Mouse (Mus musculus): Measurements from ENCODE around the gene Asphd1.

Gene Asphd1

GRCm38 (mm10) chr7:126896912-126897311 is 52.5 kb downstream of the Asphd1 start:
- DNase-seq (ENCODE audit: low spot score in 2 of 2): no peak
